Mouse (Mus musculus): Measurements from ENCODE around the gene Klhl8.

GRCm38 (mm10) chr5:103898310-103898709 is 12.7 kb downstream of the Klhl8 start:
- TF ChIP-seq HCFC1 (IDR thresholded peaks at IDR 0.05; ENCODE audit: borderline replicate concordance, insufficient read depth, low read length) (no peak), ZC3H11A (IDR thresholded peaks at IDR 0.05; ENCODE audit: borderline replicate concordance, low read depth, low read length) (no peak), CHD2 (IDR thresholded peaks at IDR 0.05; ENCODE audit: low read depth, low read length) (no peak)

Data from ES-E14 (cell line).